Mouse (Mus musculus): ENCODE results near the gene Hif3a. TPM values are rescaled to one million over a fixed set of nuclear protein-coding genes. Genes with fewer than 3 reads are reported as not detected.

Hif3a gene
- total RNA-seq, 2 experiments from 2014 or later = 0.17 to 0.58 TPM

- ATAC-seq (replicated peaks; ENCODE audit: low FRiP score, poor library complexity, severe bottlenecking) = no peak
Observed at GRCm38 (mm10) chr7:16999233-16999632, 63.0 kb downstream of the Hif3a start.

GRCm38 (mm10) chr7:16995345-16995744 is 66.9 kb downstream of the Hif3a start:
- ATAC-seq (replicated peaks; ENCODE audit: low FRiP score, poor library complexity, severe bottlenecking) = no peak

DNA sequence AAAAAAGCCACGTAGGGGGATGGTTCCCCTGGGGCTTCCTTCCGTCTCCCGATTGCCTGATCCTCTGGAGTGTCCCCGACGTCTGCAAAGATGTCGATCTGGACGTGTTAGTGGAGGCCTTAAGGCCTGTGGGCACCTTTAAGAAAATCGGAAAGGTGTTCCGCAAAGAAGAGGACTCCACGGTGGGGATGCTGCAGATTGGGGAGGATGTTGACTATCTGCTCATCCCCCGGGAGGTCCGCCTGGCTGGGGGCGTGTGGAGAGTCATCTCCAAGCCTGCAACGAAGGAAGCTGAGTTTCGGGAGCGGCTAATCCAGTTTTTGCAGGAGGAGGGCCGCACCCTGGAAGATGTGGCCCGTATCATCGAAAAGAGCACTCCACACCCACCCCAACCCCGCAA is 67.8 kb downstream of the Hif3a start:
- ATAC-seq (replicated peaks; ENCODE audit: low FRiP score, poor library complexity, severe bottlenecking) = no peak

- ATAC-seq (replicated peaks; ENCODE audit: low FRiP score, poor library complexity, severe bottlenecking) = no peak
Observed at GRCm38 (mm10) chr7:16993651-16994399, 68.4 kb downstream of the Hif3a start.

DNA sequence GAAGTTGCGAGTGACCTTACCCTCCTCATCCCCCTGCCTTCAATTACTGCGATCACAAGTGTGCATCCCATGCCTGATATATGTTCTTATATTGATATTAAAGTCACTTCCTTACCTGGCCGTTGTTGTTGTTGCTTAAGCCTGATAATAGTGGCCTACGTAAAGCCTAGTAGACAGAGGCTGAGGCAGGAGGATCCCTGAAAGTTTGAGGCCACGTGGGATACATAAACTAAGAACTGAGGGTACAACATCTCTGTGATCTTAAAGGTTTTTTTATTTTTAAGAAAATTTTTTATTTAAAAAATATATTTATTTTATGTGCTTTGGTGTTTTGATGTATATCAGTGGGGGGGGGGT is 69.8 kb downstream of the Hif3a start, which contains the start of gene Ccdc8:
TSS of gene Ccdc8 (plus strand) at position 258 of the 357 bp plus-strand sequence.
- ATAC-seq (replicated peaks; ENCODE audit: low FRiP score, poor library complexity, severe bottlenecking) = no peak

GRCm38 (mm10) chr7:16991681-16992450 is 70.4 kb downstream of the Hif3a start:
- no peak for ATAC-seq (replicated peaks; ENCODE audit: low FRiP score, poor library complexity, severe bottlenecking)

GRCm38 (mm10) chr7:16990006-16990744 is 72.1 kb downstream of the Hif3a start:
- no peak for ATAC-seq (replicated peaks; ENCODE audit: low FRiP score, poor library complexity, severe bottlenecking)

DNA sequence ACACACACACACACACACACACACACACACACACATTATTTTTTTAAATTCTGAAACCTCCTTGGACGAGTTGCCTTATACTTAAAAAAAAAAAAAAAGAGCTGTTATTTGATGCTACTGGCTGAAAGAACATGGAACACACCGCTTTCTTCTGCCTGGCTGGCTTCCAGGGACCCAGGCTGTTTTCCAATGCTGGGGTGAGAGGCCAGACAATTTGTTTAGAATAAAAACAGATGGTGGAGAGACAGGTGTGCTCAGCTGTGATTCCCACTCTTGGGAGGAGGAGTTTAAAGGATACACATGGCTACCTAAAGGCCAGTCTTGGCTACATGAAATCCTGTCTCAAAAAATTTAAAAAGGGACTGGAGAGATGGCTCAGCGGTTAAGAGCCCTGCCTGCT is 73.8 kb downstream of the Hif3a start:
- ATAC-seq (replicated peaks; ENCODE audit: low FRiP score, poor library complexity, severe bottlenecking) = no peak

GRCm38 (mm10) chr7:16987541-16988149 is 74.6 kb downstream of the Hif3a start:
- ATAC-seq (replicated peaks; ENCODE audit: low FRiP score, poor library complexity, severe bottlenecking) = no peak

- ATAC-seq (replicated peaks; ENCODE audit: low FRiP score, poor library complexity, severe bottlenecking) = no peak
Observed at GRCm38 (mm10) chr7:16982859-16983568, 79.2 kb downstream of the Hif3a start, which contains the start of gene Gm42372. Gene Gm42372 (plus strand): TSS chr7:16983086.

Other genes starting within 250 kb of the Hif3a start
- 21.5 and 22.4 TPM in 2 replicates for gene Strn4, start 246.5 kb downstream of the Hif3a start, total RNA-seq (2015; ENCODE audit: low replicate concordance)
- 34.3 and 69.7 TPM in 2 replicates for gene Strn4, start 246.5 kb downstream of the Hif3a start, total RNA-seq (2017; ENCODE audit: low replicate concordance)
- 2.5 and 4.2 TPM in 2 replicates for gene Fkrp, start 245.7 kb downstream of the Hif3a start, total RNA-seq (2015; ENCODE audit: low replicate concordance)
- gene Fkrp, start 245.7 kb downstream of the Hif3a start, total RNA-seq (2017; ENCODE audit: low replicate concordance) = 3.1 and 8.0 TPM in 2 replicates
- 4.6 and 18.8 TPM in 2 replicates for gene Prkd2, start 219.5 kb downstream of the Hif3a start, total RNA-seq (2015; ENCODE audit: low replicate concordance)
- gene Prkd2, start 219.5 kb downstream of the Hif3a start, total RNA-seq (2017; ENCODE audit: low replicate concordance) = 2.5 and 5.1 TPM in 2 replicates
- gene Dact3, start 187.1 kb downstream of the Hif3a start, total RNA-seq (2015; ENCODE audit: low replicate concordance) = not detected in 2 replicates
- not detected in 2 replicates for gene Dact3, start 187.1 kb downstream of the Hif3a start, total RNA-seq (2017; ENCODE audit: low replicate concordance)
- not detected in 2 replicates for gene Gng8, start 170.6 kb downstream of the Hif3a start, total RNA-seq (2015; ENCODE audit: low replicate concordance)
- gene Gng8, start 170.6 kb downstream of the Hif3a start, total RNA-seq (2017; ENCODE audit: low replicate concordance) = not detected in 2 replicates
- 1.3 and 6.7 TPM in 2 replicates for gene Ptgir, start 155.9 kb downstream of the Hif3a start, total RNA-seq (2015; ENCODE audit: low replicate concordance)
- gene Ptgir, start 155.9 kb downstream of the Hif3a start, total RNA-seq (2017; ENCODE audit: low replicate concordance) = 1.5 and 1.8 TPM in 2 replicates
- 41.1 and 44.1 TPM in 2 replicates for gene Calm3, start 138.3 kb downstream of the Hif3a start, total RNA-seq (2015; ENCODE audit: low replicate concordance)
- gene Calm3, start 138.3 kb downstream of the Hif3a start, total RNA-seq (2017; ENCODE audit: low replicate concordance) = 157 and 162 TPM in 2 replicates
- gene Pnmal2, start 117.7 kb downstream of the Hif3a start, total RNA-seq (2015; ENCODE audit: low replicate concordance) = not detected in 2 replicates
- gene Pnmal2, start 117.7 kb downstream of the Hif3a start, total RNA-seq (2017; ENCODE audit: low replicate concordance) = not detected in 2 replicates
- not detected in 2 replicates for gene Pnmal1, start 102.7 kb downstream of the Hif3a start, total RNA-seq (2015; ENCODE audit: low replicate concordance)
- gene Pnmal1, start 102.7 kb downstream of the Hif3a start, total RNA-seq (2017; ENCODE audit: low replicate concordance) = not detected in 2 replicates
- not detected in 2 replicates for gene Gm42372, start 79.3 kb downstream of the Hif3a start, total RNA-seq (2015; ENCODE audit: low replicate concordance)
- 0.28 TPM in 1 of 2 replicates, not detected in the other for gene Gm42372, start 79.3 kb downstream of the Hif3a start, total RNA-seq (2017; ENCODE audit: low replicate concordance)
- gene Ccdc8, start 69.7 kb downstream of the Hif3a start, total RNA-seq (2015; ENCODE audit: low replicate concordance) = 0.19 TPM in 1 of 2 replicates, not detected in the other
- gene Ccdc8, start 69.7 kb downstream of the Hif3a start, total RNA-seq (2017; ENCODE audit: low replicate concordance) = 0.14 and 1.0 TPM in 2 replicates
- gene Ppp5c, start 34.5 kb downstream of the Hif3a start, total RNA-seq (2015; ENCODE audit: low replicate concordance) = 14.0 and 21.3 TPM in 2 replicates
- gene Ppp5c, start 34.5 kb downstream of the Hif3a start, total RNA-seq (2017; ENCODE audit: low replicate concordance) = 10.6 and 18.9 TPM in 2 replicates
- gene Psg16, start 11.6 kb upstream of the Hif3a start, total RNA-seq (2015; ENCODE audit: low replicate concordance) = not detected in 2 replicates
- gene Psg16, start 11.6 kb upstream of the Hif3a start, total RNA-seq (2017; ENCODE audit: low replicate concordance) = not detected in 2 replicates
- not detected in 2 replicates for gene Ceacam3, start 87.9 kb upstream of the Hif3a start, total RNA-seq (2015; ENCODE audit: low replicate concordance)
- 0.28 TPM in 1 of 2 replicates, not detected in the other for gene Ceacam3, start 87.9 kb upstream of the Hif3a start, total RNA-seq (2017; ENCODE audit: low replicate concordance)
- gene Psg29, start 141.1 kb upstream of the Hif3a start, total RNA-seq (2015; ENCODE audit: low replicate concordance) = not detected in 2 replicates
- not detected in 2 replicates for gene Psg29, start 141.1 kb upstream of the Hif3a start, total RNA-seq (2017; ENCODE audit: low replicate concordance)

Data from erythroblast, adult 5-6 weeks (primary cell).